Mouse (Mus musculus) hindbrain, embryonic 10.5 days (tissue): ENCODE measurements around the gene Ccdc103. TPM values are rescaled to one million over a fixed set of nuclear protein-coding genes. Genes with fewer than 3 reads are reported as not detected.

Experiments used
- DNase-seq: peaks from one replicate; pipeline ENCODE4 v3.0.0-alpha.2; 2017; ENCODE audit warnings: low spot score
- H3K27ac ChIP-seq: fragments of 300-500 bp; sonication (generic); 2 replicates; pipeline ENCODE4 v1.5.1; 2016; ENCODE audit warnings: mild to moderate bottlenecking, moderate library complexity
- H3K27me3 ChIP-seq: fragments of 300-500 bp; sonication (generic); 2 replicates; pipeline ENCODE4 v1.6.1; 2016; ENCODE audit warnings: mild to moderate bottlenecking; ENCODE audit not compliant: poor library complexity, insufficient read depth, severe bottlenecking
- H3K36me3 ChIP-seq: fragments of 300-500 bp; sonication (generic); 2 replicates; pipeline ENCODE4 v1.6.1; 2016; ENCODE audit warnings: mild to moderate bottlenecking, moderate library complexity
- H3K4me1 ChIP-seq: fragments of 300-500 bp; sonication (generic); replicated peaks from 2 replicates; pipeline ENCODE4 v1.6.1; 2016; ENCODE audit warnings: mild to moderate bottlenecking
- H3K4me3 ChIP-seq: fragments of 300-500 bp; sonication (generic); 2 replicates; pipeline ENCODE4 v1.5.1; 2016; ENCODE audit warnings: mild to moderate bottlenecking, moderate library complexity
- H3K9me3 ChIP-seq: fragments of 300-500 bp; sonication (generic); 2 replicates; pipeline ENCODE4 v1.6.1; 2016; ENCODE audit warnings: mild to moderate bottlenecking, moderate library complexity
- WGBS: fragments of 180-500 bp; shearing (Covaris S2); methylation state at CpG from one replicate; pipeline ENCODE4 v1.1.7; 2016; 5-methylcytosine and 5-hydroxymethylcytosine counted together
- polyA plus RNA-seq: library from polyadenylated mRNA; unstranded; fragments of >200 nt; fragmentation: Nextera tagmentation; extraction: Ambion mirVana; gene quantifications from 2 replicates; pipeline ENCODE4 v1.2.1, GENCODE M21; 2016

Gene Ccdc103
- polyA plus RNA-seq: 1.9 and 2.2 TPM in 2 replicates

GRCm38 (mm10) chr11:102880585-102881313 lies at the start of gene Ccdc103, which contains the start of gene Eftud2:
Ccdc103 (plus strand) TSS chr11:102881204.
Eftud2 (minus strand) TSS chr11:102880985.
- Histone ChIP-seq H3K27me3 (peaks cover 10% of the 10 kb centered on the region), H3K4me3 (peak within 1 kb of the TSS; percentile 83), H3K9me3 (no peaks in the 10 kb centered on the region), H3K36me3 (peaks cover 25% of the 10 kb centered on the region), H3K4me1 (peaks cover 21% of the 10 kb centered on the region), H3K27ac (peak within 1 kb of the TSS; percentile 98)
- peak; percentile 93 for DNase-seq
- WGBS: under 1% methylated on average over 62 of the region's 62 CpGs

DNA sequence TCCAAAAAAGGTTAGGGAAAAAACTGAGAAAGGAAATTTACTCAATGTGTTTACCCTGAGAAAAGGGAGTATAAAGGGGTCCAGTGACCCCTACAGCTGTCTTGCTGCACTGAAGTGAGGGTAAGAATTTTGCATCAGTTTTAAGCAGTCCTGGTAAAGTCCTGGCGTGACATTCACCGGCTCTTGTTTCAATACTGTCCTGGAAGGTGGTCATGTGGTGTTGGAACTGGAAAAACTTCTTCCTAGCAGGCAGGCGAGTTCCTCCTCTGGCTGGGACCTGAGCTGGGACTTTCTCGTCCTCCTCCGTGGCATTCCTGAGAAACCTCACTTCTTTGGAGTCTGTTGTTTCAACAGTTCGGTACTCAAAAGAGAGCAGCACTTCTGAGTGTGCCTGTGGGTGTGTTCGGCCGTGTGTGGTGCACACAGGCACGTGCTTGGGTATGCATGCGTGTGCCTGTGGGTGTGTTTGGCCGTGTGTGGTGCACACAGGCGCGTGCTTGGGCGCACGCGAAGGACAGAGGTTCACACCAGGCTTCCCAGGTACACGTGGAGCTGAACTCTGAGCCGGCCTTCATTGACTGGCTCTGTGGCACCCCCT lies 48.2 kb upstream of the Ccdc103 start:
- Histone ChIP-seq H3K27ac (0 out of 2 replicates have a peak overlapping the region, but pooled peaks have one; percentile 8), H3K9me3 (no peaks in the 10 kb centered on the region)
- 73% methylated on average over 18 of the region's 18 CpGs for WGBS

GRCm38 (mm10) chr11:102834219-102834618 lies 46.8 kb upstream of the Ccdc103 start:
- WGBS: 84% methylated on average over 10 of the region's 10 CpGs
- H3K4me3 ChIP-seq: no peak overlapping the region

More for the DNA sequence above, 48.2 kb upstream of the Ccdc103 start:
- Histone ChIP-seq H3K27me3 (peaks cover 3% of the 10 kb centered on the region; the same call in 1 of the 2 replicates), H3K36me3 (peaks cover 21% of the 10 kb centered on the region), H3K4me1 (no peaks in the 10 kb centered on the region), H3K4me3 (no peak overlapping the region)
- no peak for DNase-seq

GRCm38 (mm10) chr11:102835549-102835948 lies 45.5 kb upstream of the Ccdc103 start, which contains the start of gene Higd1b:
Higd1b (plus strand) TSS chr11:102835849.
- WGBS: 77% methylated on average over 4 of the region's 4 CpGs
- Histone ChIP-seq H3K27me3 (peaks cover 3% of the 10 kb centered on the region; the same call in 1 of the 2 replicates), H3K27ac (no peak within 1 kb of the TSS), H3K36me3 (peaks cover 48% of the 10 kb centered on the region), H3K9me3 (no peaks in the 10 kb centered on the region), H3K4me1 (no peaks in the 10 kb centered on the region), H3K4me3 (no peak within 1 kb of the TSS)
- no peak for DNase-seq

More at GRCm38 (mm10) chr11:102834219-102834618, 46.8 kb upstream of the Ccdc103 start:
- Histone ChIP-seq H3K9me3 (no peaks in the 10 kb centered on the region), H3K4me1 (no peaks in the 10 kb centered on the region), H3K27ac (no peak overlapping the region), H3K36me3 (peaks cover 35% of the 10 kb centered on the region), H3K27me3 (peaks cover 3% of the 10 kb centered on the region; the same call in 1 of the 2 replicates)
- DNase-seq: no peak

- Histone ChIP-seq H3K36me3 (peaks cover 54% of the 10 kb centered on the region), H3K27me3 (peaks cover 1% of the 10 kb centered on the region; the same call in 1 of the 2 replicates), H3K9me3 (no peaks in the 10 kb centered on the region), H3K4me3 (no peak overlapping the region), H3K27ac (no peak overlapping the region), H3K4me1 (no peaks in the 10 kb centered on the region)
- 92% methylated on average over 9 of the region's 9 CpGs for WGBS
- no peak for DNase-seq
Measured at GRCm38 (mm10) chr11:102836146-102836545, 44.9 kb upstream of the Ccdc103 start.

DNA sequence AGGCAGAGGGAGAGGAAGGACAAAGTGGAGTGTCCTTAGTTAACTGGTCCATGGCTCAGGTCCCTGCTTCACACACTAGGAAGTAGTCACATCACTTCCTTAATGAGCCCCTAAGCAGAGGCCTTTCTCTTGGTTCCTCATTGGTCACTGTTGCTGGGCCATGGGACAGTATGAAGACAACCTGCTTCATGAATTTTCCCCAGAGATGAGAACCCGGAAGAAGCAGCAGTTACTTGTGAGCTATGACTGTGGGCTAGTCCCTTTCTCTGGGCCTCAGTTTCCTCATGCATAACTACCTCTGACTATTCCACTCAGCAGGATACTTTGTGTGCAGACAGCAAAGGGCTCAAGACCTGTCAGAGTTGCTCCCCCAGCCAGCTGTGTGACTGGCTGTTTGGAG lies 43.6 kb upstream of the Ccdc103 start:
- H3K27me3 ChIP-seq: no peaks in the 10 kb centered on the region
- no peak overlapping the region for H3K27ac ChIP-seq
- H3K4me3 ChIP-seq: no peak overlapping the region
- no peaks in the 10 kb centered on the region for H3K4me1 ChIP-seq
- no peak for DNase-seq
- 88% methylated on average over 1 of the region's 1 CpGs for WGBS
- peaks cover 66% of the 10 kb centered on the region for H3K36me3 ChIP-seq
- H3K9me3 ChIP-seq: no peaks in the 10 kb centered on the region

- Histone ChIP-seq H3K4me3 (no peak overlapping the region), H3K9me3 (no peaks in the 10 kb centered on the region)
- WGBS: 92% methylated on average over 2 of the region's 2 CpGs
Measured at GRCm38 (mm10) chr11:102838126-102838525, 42.9 kb upstream of the Ccdc103 start.

DNA sequence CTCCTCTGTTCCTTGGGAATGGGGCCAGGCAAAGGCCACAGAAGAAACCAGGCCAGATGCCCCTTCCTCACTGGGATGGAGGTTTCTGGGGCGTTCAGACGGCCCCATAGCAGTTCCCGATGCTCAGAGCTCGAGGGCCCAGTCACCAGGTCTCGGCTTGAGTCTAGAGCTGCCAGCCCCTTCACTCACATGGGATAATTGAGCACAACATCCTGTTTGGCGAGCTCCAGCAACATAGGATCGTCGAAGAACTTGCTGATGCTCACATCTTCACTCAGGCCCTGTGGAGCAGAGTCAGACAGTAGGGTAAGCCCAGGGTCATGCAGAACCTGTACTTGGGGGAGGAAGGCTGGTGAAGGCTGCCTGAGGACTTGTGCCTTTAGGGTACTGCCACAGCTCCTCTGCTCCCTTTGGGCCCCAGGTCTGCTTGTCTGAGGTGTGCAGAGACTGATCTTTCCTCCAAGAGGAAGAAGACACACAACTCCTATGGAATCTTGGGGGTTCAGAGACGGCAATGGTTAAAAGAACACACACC lies 42.3 kb upstream of the Ccdc103 start:
- 91% methylated on average over 9 of the region's 9 CpGs for WGBS
- H3K4me1 ChIP-seq: no peaks in the 10 kb centered on the region
- no peak overlapping the region for H3K4me3 ChIP-seq
- no peak for DNase-seq
- H3K9me3 ChIP-seq: no peaks in the 10 kb centered on the region
- no peaks in the 10 kb centered on the region for H3K27me3 ChIP-seq
- no peak overlapping the region for H3K27ac ChIP-seq
- H3K36me3 ChIP-seq: peaks cover 79% of the 10 kb centered on the region

More at GRCm38 (mm10) chr11:102838126-102838525, 42.9 kb upstream of the Ccdc103 start:
- Histone ChIP-seq H3K36me3 (peaks cover 73% of the 10 kb centered on the region), H3K27me3 (no peaks in the 10 kb centered on the region), H3K4me1 (no peaks in the 10 kb centered on the region), H3K27ac (no peak overlapping the region)
- DNase-seq: no peak

DNA sequence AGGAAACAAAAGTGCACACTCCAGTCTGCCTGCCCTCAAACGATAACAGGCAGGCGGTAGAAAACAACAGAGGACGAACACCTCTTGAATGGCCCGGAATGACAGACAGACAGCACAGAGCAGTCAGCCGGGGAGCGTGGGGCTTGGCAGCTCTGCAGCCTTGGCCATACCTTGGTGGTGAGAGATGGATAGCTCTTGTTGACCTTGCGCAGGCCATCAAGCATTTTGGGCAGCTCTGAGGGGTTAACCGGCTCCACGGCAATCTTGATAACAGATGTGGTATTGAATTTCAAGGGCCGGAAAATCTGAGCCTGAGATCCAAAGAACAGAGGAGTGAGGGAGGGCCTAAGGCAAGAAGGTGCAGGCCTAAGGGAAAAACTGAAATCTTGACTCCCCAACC lies 35.1 kb upstream of the Ccdc103 start:
- WGBS: 79% methylated on average over 10 of the region's 10 CpGs
- H3K27ac ChIP-seq: no peak overlapping the region
- no peaks in the 10 kb centered on the region for H3K4me1 ChIP-seq
- H3K4me3 ChIP-seq: no peak overlapping the region
- H3K36me3 ChIP-seq: peaks cover 100% of the 10 kb centered on the region
- no peak for DNase-seq
- no peaks in the 10 kb centered on the region for H3K9me3 ChIP-seq
- no peaks in the 10 kb centered on the region for H3K27me3 ChIP-seq

GRCm38 (mm10) chr11:102851883-102852282 lies 29.1 kb upstream of the Ccdc103 start:
- peaks cover 100% of the 10 kb centered on the region for H3K36me3 ChIP-seq

GRCm38 (mm10) chr11:102853760-102854159 lies 27.2 kb upstream of the Ccdc103 start:
- DNase-seq: no peak
- Histone ChIP-seq H3K4me3 (no peak overlapping the region), H3K4me1 (no peaks in the 10 kb centered on the region), H3K9me3 (no peaks in the 10 kb centered on the region), H3K27me3 (no peaks in the 10 kb centered on the region), H3K27ac (no peak overlapping the region), H3K36me3 (peaks cover 100% of the 10 kb centered on the region)

More at GRCm38 (mm10) chr11:102851883-102852282, 29.1 kb upstream of the Ccdc103 start:
- H3K9me3 ChIP-seq: no peaks in the 10 kb centered on the region
- no peaks in the 10 kb centered on the region for H3K27me3 ChIP-seq
- 73% methylated on average over 5 of the region's 5 CpGs for WGBS
- no peak overlapping the region for H3K4me3 ChIP-seq
- H3K27ac ChIP-seq: no peak overlapping the region
- DNase-seq: peak; percentile 55
- H3K4me1 ChIP-seq: no peaks in the 10 kb centered on the region

DNA sequence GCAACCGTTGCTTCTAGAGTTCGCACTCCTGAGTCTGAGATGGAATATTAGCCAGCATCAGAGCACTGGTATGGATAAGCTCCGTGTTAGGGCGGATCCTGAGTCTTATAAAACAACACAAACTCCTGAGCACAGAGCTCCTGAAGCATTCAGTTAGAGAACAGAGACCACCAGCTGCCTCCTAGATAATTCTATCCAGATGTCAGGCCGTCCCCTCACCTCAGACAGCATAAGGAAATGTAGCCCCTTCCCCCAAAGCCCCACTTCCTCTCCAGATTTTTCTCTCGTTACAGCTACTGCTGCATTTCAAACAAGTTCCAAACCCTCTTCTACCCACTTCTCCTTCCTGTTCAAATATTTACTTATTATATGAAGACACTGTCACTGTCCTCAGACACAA lies 25.1 kb upstream of the Ccdc103 start:
- DNase-seq: no peak
- H3K9me3 ChIP-seq: no peaks in the 10 kb centered on the region
- H3K4me3 ChIP-seq: no peak overlapping the region
- no peak overlapping the region for H3K27ac ChIP-seq
- peaks cover 100% of the 10 kb centered on the region for H3K36me3 ChIP-seq
- H3K4me1 ChIP-seq: no peaks in the 10 kb centered on the region
- 72% methylated on average over 6 of the region's 6 CpGs for WGBS
- H3K27me3 ChIP-seq: no peaks in the 10 kb centered on the region

- no peak overlapping the region for H3K27ac ChIP-seq
- DNase-seq: no peak
- WGBS: 84% methylated on average over 11 of the region's 11 CpGs
- H3K4me1 ChIP-seq: no peaks in the 10 kb centered on the region
- H3K9me3 ChIP-seq: no peaks in the 10 kb centered on the region
- H3K27me3 ChIP-seq: no peaks in the 10 kb centered on the region
- no peak overlapping the region for H3K4me3 ChIP-seq
- H3K36me3 ChIP-seq: peaks cover 100% of the 10 kb centered on the region
Measured at GRCm38 (mm10) chr11:102858951-102859350, 22.1 kb upstream of the Ccdc103 start.
